ENCODE assay signal across 22 mouse cellular contexts in genomic region chr1:121608000-121608399, GRCm38 (mm10). TPM values are rescaled to one million over a fixed set of nuclear protein-coding genes. Genes with fewer than 3 reads are reported as not detected.
DNase-seq lines count a peak whose midpoint lies in the region; ATAC-seq and TF ChIP-seq lines count a peak whose summit lies in the region.
"Had no signal": no experiment of that assay in that cellular context is flagged by ENCODE, and none has a peak within 500 bp of the region (broad histone marks: within the 10 kb centered on the region; RNA-seq: fewer than 3 reads in every experiment).

No protein-coding gene starts in this region.

- WGBS in embryonic facial prominence, embryonic 11.5 days = 29% methylated on average over 7 of the region's 7 CpGs
- 59% methylated on average over 7 of the region's 7 CpGs for WGBS in heart, adult 2 months

- peak; percentile 16 for DNase-seq in CD4-positive, CD25-positive, alpha-beta regulatory T cell, adult 2 months (ENCODE audit: low read depth, low spot score)
- DNase-seq in embryonic facial prominence, embryonic 11.5 days (ENCODE audit: low spot score) = peak; percentile 6
- peak; percentile 90 for DNase-seq in thymus, postnatal 0 days (ENCODE audit: low spot score)
- no peak for DNase-seq in cerebellum, postnatal 14 days
- no peak for DNase-seq in heart, adult 2 months
- DNase-seq in gastrocnemius, adult 2 months = no peak
- DNase-seq: adrenal gland, adult 2 months; cerebellum, adult 11 months; cerebellum, postnatal 25 days; kidney, postnatal 4 days; layer of hippocampus, adult 9-11 months had no signal

- H3K9me3 ChIP-seq in embryonic facial prominence, embryonic 11.5 days (replicated peaks; ENCODE audit: control insufficient read depth, low read length) = no peaks in the 10 kb centered on the region
- H3K9me3 ChIP-seq: embryonic facial prominence, embryonic 12.5 days; forebrain, embryonic 12.5 days; hindbrain, embryonic 12.5 days; limb, embryonic 15.5 days; midbrain, embryonic 10.5 days had no signal

- no peaks in the 10 kb centered on the region for H3K36me3 ChIP-seq in embryonic facial prominence, embryonic 11.5 days (replicated peaks; ENCODE audit: control insufficient read depth, insufficient read depth, low read depth, low read length)
- no peaks in the 10 kb centered on the region for H3K36me3 ChIP-seq in heart, adult 2 months (ENCODE audit: control insufficient read depth, insufficient read depth, low read length)
- H3K36me3 ChIP-seq: embryonic facial prominence, embryonic 12.5 days; forebrain, embryonic 12.5 days; hindbrain, embryonic 12.5 days; limb, embryonic 15.5 days; midbrain, embryonic 10.5 days had no signal

- H3K79me2 ChIP-seq in heart, adult 2 months (replicated peaks; ENCODE audit: control insufficient read depth, insufficient read depth, low read length) = no peaks in the 10 kb centered on the region

- H3K4me3 ChIP-seq in embryonic facial prominence, embryonic 11.5 days (ENCODE audit: low read depth, low read length) = no peak overlapping the region
- no peak overlapping the region for H3K4me3 ChIP-seq in heart, adult 2 months
- no peak overlapping the region for H3K4me3 ChIP-seq in gastrocnemius, adult 2 months
- H3K4me3 ChIP-seq: embryonic facial prominence, embryonic 12.5 days; forebrain, embryonic 12.5 days; hindbrain, embryonic 12.5 days; left cerebral cortex, adult 2 months; limb, embryonic 15.5 days; midbrain, embryonic 10.5 days had no signal

- H3K27me3 ChIP-seq in embryonic facial prominence, embryonic 11.5 days (ENCODE audit: control insufficient read depth, insufficient read depth, low read length) = no peaks in the 10 kb centered on the region
- no peaks in the 10 kb centered on the region for H3K27me3 ChIP-seq in heart, adult 2 months (ENCODE audit: control insufficient read depth, insufficient read depth, low read length)
- H3K27me3 ChIP-seq: embryonic facial prominence, embryonic 12.5 days; forebrain, embryonic 12.5 days; hindbrain, embryonic 12.5 days; limb, embryonic 15.5 days had no signal

- H3K4me1 ChIP-seq in embryonic facial prominence, embryonic 11.5 days (ENCODE audit: control insufficient read depth, insufficient read depth, low read length) = no peaks in the 10 kb centered on the region
- H3K4me1 ChIP-seq in heart, adult 2 months (ENCODE audit: control insufficient read depth, insufficient read depth, low read length) = no peaks in the 10 kb centered on the region
- H3K4me1 ChIP-seq: embryonic facial prominence, embryonic 12.5 days; forebrain, embryonic 12.5 days; hindbrain, embryonic 12.5 days; limb, embryonic 15.5 days; midbrain, embryonic 10.5 days had no signal

- intact Hi-C loops in heart, adult 2 months (cut with DNase I) = no loop called here
- intact Hi-C loops in gastrocnemius, adult 2 months (cut with DNase I) = no loop called here

- H3K27ac ChIP-seq in embryonic facial prominence, embryonic 11.5 days (replicated peaks; ENCODE audit: low read depth, low read length) = no peak overlapping the region
- no peak overlapping the region for H3K27ac ChIP-seq in heart, adult 2 months
- H3K27ac ChIP-seq in gastrocnemius, adult 2 months = no peak overlapping the region
- H3K27ac ChIP-seq: embryonic facial prominence, embryonic 12.5 days; forebrain, embryonic 12.5 days; hindbrain, embryonic 12.5 days; left cerebral cortex, adult 2 months; limb, embryonic 15.5 days; liver, embryonic 14.5 days; macrophage; midbrain, embryonic 10.5 days had no signal

- no peak for TF ChIP-seq CTCF in heart, adult 2 months (IDR thresholded peaks at IDR 0.05)
- no peak for TF ChIP-seq CTCF in gastrocnemius, adult 2 months (IDR thresholded peaks at IDR 0.05)

- TF ChIP-seq EP300 in heart, adult 2 months (IDR thresholded peaks at IDR 0.05; ENCODE audit: insufficient read depth, low read depth, low read length) = no peak

- ATAC-seq in CD4-positive, CD25-positive, alpha-beta regulatory T cell, adult 4 months = peak; percentile 37
- no peak for ATAC-seq in embryonic facial prominence, embryonic 11.5 days (replicated peaks; ENCODE audit: insufficient number of reproducible peaks, low FRiP score, low TSS enrichment, low read depth)
- ATAC-seq: intestine, postnatal 0 days had no signal

- H3K4me2 ChIP-seq in embryonic facial prominence, embryonic 11.5 days (ENCODE audit: low read depth, low read length) = no peak overlapping the region
- H3K4me2 ChIP-seq: embryonic facial prominence, embryonic 12.5 days; forebrain, embryonic 12.5 days; heart, embryonic 11.5 days; hindbrain, embryonic 12.5 days; limb, embryonic 15.5 days had no signal

- no peak overlapping the region for H3K9ac ChIP-seq in embryonic facial prominence, embryonic 11.5 days (replicated peaks; ENCODE audit: low read length)
- no peak overlapping the region for H3K9ac ChIP-seq in heart, adult 2 months (ENCODE audit: low read depth, low read length)
- H3K9ac ChIP-seq: embryonic facial prominence, embryonic 12.5 days; forebrain, embryonic 12.5 days; hindbrain, embryonic 12.5 days; limb, embryonic 15.5 days; liver, embryonic 14.5 days had no signal

- TF ChIP-seq POLR2A in heart, adult 2 months (IDR thresholded peaks at IDR 0.05; ENCODE audit: insufficient read depth, low read depth, low read length) = no peak

RNA-seq across cellular contexts. Expression of gene Ddx18, which starts 40.2 kb away (rescaled TPM):
- 100 to 1,000 TPM in 1 of 2 experiments, 10 to 100 TPM in 1; 63.0 to 106 TPM for polyA plus RNA-seq in CD4-positive, CD25-positive, alpha-beta regulatory T cell, adult 4 months (2017; shearing (Covaris generic))
- polyA plus RNA-seq in embryonic facial prominence, embryonic 11.5 days (2014; fragmentation: Nextera tagmentation; extraction: Ambion mirVana) = 82.5 and 95.9 TPM in 2 replicates
- 117 and 126 TPM in 2 replicates for polyA plus RNA-seq in thymus, postnatal 0 days (2015; fragmentation: Nextera tagmentation; extraction: Ambion mirVana)
- 10 to 100 TPM; 18.1 to 19.1 TPM for total RNA-seq in heart, adult 2 months (2021)
- 21.3 and 21.4 TPM in 2 replicates for polyA plus RNA-seq in heart, adult 2 months (2012; rRNA removed)
- total RNA-seq in gastrocnemius, adult 2 months (2021) = 10 to 100 TPM; 16.8 to 17.7 TPM

Comparison
In these comparisons a context has a peak if more than half of its experiments do, and no peak if none do; other contexts are left out.
1. DNase-seq: peak in CD4-positive, CD25-positive, alpha-beta regulatory T cell, adult 2 months (single experiment), embryonic facial prominence, embryonic 11.5 days (single experiment) and thymus, postnatal 0 days (single experiment); none in cerebellum, postnatal 14 days (0 of 2), heart, adult 2 months (0 of 2) and gastrocnemius, adult 2 months (single experiment).